Mouse (Mus musculus) mature B cell (primary cell): ENCODE measurements around the gene Olfr1224-ps1.
"Not testable (repeated sequence)": the region's sequence is repeated elsewhere in the genome, so short reads cannot be mapped to it uniquely, and the experiment has no call there.

Experiments used
- in situ Hi-C: fragments of 300-500 bp; cut with MboI; formaldehyde crosslinking; loops from 2 replicates; pipeline ENCODE4 v1.14.3; 2019

The Olfr1224-ps1 gene

DNA sequence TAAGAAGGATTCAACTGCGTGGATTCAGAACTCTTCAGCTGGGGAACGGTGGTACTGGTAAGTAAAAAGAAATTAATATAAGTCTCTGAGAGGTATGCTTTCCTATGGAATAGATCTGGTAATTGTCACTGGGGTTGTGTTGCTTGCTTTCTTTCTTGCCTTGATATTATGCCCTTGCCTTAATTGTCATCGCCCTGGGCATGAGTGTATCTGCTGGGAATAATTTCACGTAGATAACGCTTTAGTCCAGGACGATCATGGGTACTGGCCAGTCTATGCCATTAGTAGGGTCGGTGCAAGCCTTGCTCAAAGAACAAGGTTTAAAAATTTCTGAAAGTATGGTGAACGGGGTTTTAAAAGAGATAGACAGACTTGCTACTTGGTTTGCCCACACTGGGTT, at the start of gene Olfr1224-ps1:
Gene Olfr1224-ps1 (minus strand): TSS at position 101 of the 400 bp plus-strand sequence.
- in situ Hi-C loops = not testable (repeated sequence)

DNA sequence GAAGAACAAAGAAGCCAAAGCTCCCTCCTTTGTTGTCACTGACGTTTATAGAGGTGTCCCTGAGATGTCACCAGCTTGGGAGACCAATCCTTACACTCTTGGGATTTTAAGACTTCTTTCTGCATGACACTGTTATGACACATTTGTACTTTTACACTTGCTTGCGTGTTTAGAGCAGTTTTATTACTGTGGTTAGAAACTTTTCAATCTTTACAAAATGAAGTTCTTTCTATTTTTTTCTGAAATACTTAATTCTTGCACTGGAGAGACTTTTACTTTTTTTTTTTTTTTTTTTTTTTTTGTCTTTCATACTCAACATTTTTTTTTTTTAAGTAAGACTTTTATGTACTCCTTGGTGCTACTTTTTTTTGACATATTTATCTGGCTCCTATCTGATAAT, 36.1 kb upstream of the Olfr1224-ps1 start, which contains the start of gene Olfr1226:
Gene Olfr1226 (minus strand): TSS at position 101 of the 400 bp plus-strand sequence.
- in situ Hi-C loops = no loop called here

DNA sequence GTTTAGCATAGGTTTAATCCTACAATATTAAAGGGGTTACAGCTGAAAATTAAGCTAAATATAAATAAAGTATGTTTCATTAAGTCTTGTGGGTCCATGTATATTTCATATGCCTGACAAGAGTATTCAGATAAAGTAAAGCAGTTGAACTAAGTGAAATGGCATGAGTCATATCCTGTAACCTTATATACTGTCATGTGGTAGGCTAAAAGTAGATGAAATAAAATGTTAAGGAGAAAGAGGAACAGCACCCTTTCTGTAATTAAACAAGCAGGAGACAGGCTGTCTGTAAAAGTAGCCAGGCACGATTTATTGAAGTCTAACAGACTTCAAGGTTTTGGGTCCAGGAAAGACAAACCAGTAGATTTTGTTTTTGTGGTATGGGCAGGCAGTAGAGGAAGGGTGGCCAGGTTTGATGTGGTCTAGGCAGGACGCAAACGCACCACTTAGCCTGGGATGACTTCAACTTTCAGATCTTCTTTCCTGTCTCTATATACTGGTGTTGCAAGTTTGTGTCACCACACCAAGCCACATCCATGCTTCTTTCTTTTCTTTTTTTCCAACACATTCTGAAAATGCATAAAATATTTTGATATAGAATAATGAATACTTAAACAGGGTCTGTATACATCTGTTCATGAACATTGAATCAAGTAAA, 32.6 kb upstream of the Olfr1224-ps1 start:
- in situ Hi-C loops = no loop called here

DNA sequence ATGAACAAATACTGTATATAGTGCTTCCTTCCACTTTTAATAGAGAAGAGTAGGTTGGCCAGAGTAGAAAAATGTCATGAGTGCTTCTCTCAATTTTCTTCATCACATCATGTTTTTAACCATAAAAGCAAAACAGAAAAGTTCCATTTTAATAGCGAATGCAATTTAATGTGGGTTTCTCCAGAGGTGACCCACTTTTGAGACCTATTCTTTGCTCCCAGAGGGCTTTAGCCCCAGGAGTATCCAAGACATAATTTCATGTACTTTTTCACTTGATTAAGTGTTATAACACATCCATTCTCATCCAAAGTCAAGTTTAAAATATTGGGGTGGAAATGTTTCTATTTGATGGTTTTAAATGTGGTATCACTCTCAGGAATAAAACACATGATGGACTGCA, 10.7 kb upstream of the Olfr1224-ps1 start, which contains the start of gene Olfr1225:
Gene Olfr1225 (minus strand): TSS at position 101 of the 400 bp plus-strand sequence.
- in situ Hi-C loops = no loop called here

DNA sequence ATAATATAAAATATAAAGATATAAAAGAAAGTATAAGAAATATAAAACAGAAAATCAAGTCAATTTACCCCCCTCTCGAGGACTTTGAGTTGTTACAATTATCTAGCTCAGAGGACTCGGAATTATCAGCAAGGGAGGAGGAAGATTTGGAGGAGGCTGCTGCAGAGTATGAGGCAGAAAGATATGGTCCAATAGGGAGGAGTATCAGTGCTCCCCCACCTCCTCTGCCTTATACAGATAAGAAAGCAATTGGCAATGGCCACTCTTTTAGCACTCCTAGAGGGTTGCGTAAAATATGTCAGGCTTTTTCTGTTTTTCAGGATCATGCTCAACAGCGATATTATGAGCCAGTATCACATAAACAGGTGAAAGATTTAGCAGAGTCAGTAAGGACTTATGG, 820 bp upstream of the Olfr1224-ps1 start:
- in situ Hi-C loops = not testable (repeated sequence)

DNA sequence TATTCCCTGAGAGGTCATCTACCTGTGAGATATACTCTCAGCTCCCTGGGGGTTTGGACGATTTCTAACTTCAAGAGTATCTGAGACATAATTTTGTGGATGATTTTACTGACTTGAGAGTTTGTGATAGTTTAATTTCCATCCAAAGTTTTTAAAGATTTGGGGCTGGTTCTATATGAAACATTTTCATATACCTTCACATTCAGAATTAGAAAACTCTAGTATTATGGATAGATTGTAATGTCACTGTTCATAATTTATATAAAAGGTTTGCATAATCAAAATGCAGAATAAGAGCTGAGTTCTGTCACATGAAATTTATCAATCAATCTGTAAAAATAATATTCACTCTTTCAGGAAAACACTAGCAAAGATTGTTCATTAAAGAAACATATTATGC, 12.4 kb downstream of the Olfr1224-ps1 start, which contains the start of gene Olfr1223:
Gene Olfr1223 (minus strand): TSS at position 101 of the 400 bp plus-strand sequence.
- in situ Hi-C loops = no loop called here

DNA sequence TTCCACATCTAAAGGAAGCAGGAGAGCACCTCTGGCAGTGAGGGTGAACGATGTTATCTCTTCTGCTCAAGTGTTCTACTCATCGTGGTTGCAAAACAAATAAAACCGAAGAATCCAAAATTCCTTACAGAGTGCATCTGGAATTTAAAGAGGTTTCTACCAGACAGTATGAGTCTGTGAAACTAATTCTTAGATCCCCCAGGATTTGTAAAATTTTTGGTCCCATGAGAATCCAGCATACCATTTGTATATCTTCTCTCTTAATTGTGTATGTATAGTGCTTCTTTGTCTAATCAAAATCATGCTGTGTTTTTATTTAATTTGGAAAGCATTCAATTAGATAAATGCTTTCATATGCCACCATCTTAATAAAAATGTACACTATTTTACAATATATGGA, 30.9 kb downstream of the Olfr1224-ps1 start, which contains the start of gene Olfr1222:
Gene Olfr1222 (minus strand): TSS at position 101 of the 400 bp plus-strand sequence.
- in situ Hi-C loops = no loop called here

DNA sequence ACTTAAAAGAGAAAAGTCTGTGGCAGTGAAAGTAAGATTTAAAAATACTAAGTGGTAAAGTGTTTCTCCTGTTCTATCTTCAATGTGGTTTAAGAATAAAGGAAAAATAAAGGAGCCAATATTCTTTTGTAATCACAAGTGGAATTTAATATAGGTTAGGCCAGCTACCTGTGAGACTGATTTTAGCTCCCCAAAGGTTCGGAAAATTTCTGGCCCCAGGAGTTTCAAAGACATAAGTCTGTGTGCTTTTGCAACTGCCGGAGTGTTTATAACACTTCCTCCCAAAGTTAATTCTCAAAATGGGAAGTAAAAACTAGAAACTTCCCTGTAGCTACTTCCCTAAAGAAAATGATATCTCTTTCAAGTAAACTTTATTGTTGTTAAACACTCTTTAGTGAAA, 46.7 kb downstream of the Olfr1224-ps1 start, which contains the start of gene Olfr1221:
Gene Olfr1221 (minus strand): TSS at position 101 of the 400 bp plus-strand sequence.
- in situ Hi-C loops = no loop called here

DNA sequence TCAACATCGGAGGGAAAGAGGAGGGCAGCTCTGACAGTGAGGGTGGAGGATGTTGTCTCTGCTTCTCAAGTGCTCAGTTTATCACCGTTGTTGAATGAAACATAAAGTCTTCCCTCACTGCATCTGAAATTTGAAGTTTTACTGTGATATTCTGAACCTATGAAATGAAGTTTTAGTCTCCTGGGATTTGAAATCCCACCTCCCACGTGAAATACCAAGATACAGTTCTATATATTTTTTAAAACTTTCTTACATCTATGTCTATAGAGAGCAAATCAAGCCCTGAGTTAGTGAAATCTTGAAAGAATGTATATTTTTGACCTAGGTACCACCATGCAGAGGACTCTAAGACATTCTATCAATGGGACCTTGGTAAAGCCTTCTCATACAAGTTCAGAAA, 57.2 kb downstream of the Olfr1224-ps1 start, which contains the start of gene Olfr1220:
Gene Olfr1220 (minus strand): TSS at position 101 of the 400 bp plus-strand sequence.
- in situ Hi-C loops = no loop called here

DNA sequence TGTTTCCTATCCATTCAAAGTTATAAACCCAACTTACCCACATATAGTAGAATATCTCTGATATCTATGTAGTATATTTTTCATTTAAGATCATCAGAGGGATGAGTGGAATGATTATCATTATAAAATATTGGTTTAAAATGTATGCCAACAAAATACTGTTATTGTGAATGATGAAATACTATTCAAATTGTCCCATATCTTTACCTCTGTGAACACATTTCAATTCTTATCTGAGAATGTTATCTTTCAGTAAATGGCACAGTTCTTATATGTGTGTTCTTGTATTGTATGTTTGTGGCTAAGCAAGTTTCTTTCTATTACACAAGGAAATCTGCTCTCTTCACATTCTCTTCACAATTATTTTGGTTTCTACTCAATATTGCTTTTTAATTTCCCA, 58.2 kb downstream of the Olfr1224-ps1 start:
- in situ Hi-C loops = no loop called here
